Mouse (Mus musculus) kidney, adult 2 months (tissue): ENCODE data around the gene Ppm1k.

Source experiments
- CTCF ChIP-seq: fragments of 200-500 bp; conservative IDR thresholded peaks from 2 replicates; pipeline ENCODE4 v1.5.1; 2011; ENCODE audit warnings: low read depth, mild to moderate bottlenecking, control low read depth, low read length, moderate library complexity, mixed read lengths; ENCODE audit not compliant: insufficient read depth, insufficient read length
- POLR2A ChIP-seq: fragments of 200-500 bp; IDR thresholded peaks from one replicate; pipeline ENCODE4 v1.6.1; 2011; ENCODE audit warnings: low read depth, low read length, control low read depth

GRCm38 (mm10) chr6:57532022-57532421, 3.2 kb downstream of the Ppm1k start:
- no peak for TF ChIP-seq CTCF
- no peak for TF ChIP-seq POLR2A
